Mouse (Mus musculus) forebrain, embryonic 11.5 days (tissue): ENCODE data around the gene Rxfp4. TPM values are rescaled to one million over a fixed set of nuclear protein-coding genes. Genes with fewer than 3 reads are reported as not detected.

ENCODE experiments used
- ATAC-seq: fragments of 200-750 bp; cut with Nextera tagmentation; replicated peaks from 2 replicates; pipeline ENCODE4 v1.8.0; 2017; ENCODE audit warnings: moderate TSS enrichment; ENCODE audit not compliant: low FRiP score
- DNase-seq: peaks from one replicate; pipeline ENCODE4 v3.0.0-alpha.2; 2017; ENCODE audit warnings: low spot score
- H3K27ac ChIP-seq: fragments of 300-500 bp; sonication (generic); 2 replicates; pipeline ENCODE4 v1.5.1; 2014; ENCODE audit warnings: low read depth, low read length
- H3K27me3 ChIP-seq: fragments of 300-500 bp; sonication (generic); 2 replicates; pipeline ENCODE4 v1.6.1; 2014; ENCODE audit warnings: mild to moderate bottlenecking, low read length, mixed read lengths; ENCODE audit not compliant: control insufficient read depth, insufficient read depth
- H3K36me3 ChIP-seq: fragments of 300-500 bp; sonication (generic); 2 replicates; pipeline ENCODE4 v1.6.1; 2014; ENCODE audit warnings: mild to moderate bottlenecking, low read length, moderate library complexity, mixed read lengths; ENCODE audit not compliant: control insufficient read depth, insufficient read depth
- H3K4me1 ChIP-seq: fragments of 300-500 bp; sonication (generic); replicated peaks from 2 replicates; pipeline ENCODE4 v1.6.1; 2014; ENCODE audit warnings: low read length, mixed read lengths; ENCODE audit not compliant: control insufficient read depth, insufficient read depth
- H3K4me2 ChIP-seq: fragments of 300-500 bp; sonication (generic); 2 replicates; pipeline ENCODE4 v1.6.1; 2014; ENCODE audit warnings: low read depth, mild to moderate bottlenecking, low read length, moderate library complexity, mixed read lengths; ENCODE audit not compliant: severe bottlenecking
- H3K4me3 ChIP-seq: fragments of 300-500 bp; sonication (generic); 2 replicates; pipeline ENCODE4 v1.5.1; 2014; ENCODE audit warnings: low read depth, low read length
- H3K9ac ChIP-seq: fragments of 300-500 bp; sonication (generic); 2 replicates; pipeline ENCODE4 v1.6.1; 2014; ENCODE audit warnings: low read length
- H3K9me3 ChIP-seq: fragments of 300-500 bp; sonication (generic); 2 replicates; pipeline ENCODE4 v1.6.1; 2016; ENCODE audit warnings: low read length, mixed read lengths; ENCODE audit not compliant: control insufficient read depth
- WGBS: fragments of 180-500 bp; shearing (Covaris S2); extraction: QIAGEN DNeasy Blood & Tissue Kit; methylation state at CpG from one replicate; pipeline ENCODE4 v1.1.7; 2014; 5-methylcytosine and 5-hydroxymethylcytosine counted together
- polyA plus RNA-seq: library from polyadenylated mRNA; unstranded; fragments of >200 nt; fragmentation: Nextera tagmentation; extraction: Ambion mirVana; gene quantifications from 2 replicates; pipeline ENCODE4 v1.2.1, GENCODE M21; 2014

The Rxfp4 gene
- polyA plus RNA-seq, 1 experiment from 2014 or later: not detected

GRCm38 (mm10) chr3:88655619-88656018 lies 2.7 kb upstream of the Rxfp4 start:
- Histone ChIP-seq H3K27me3 (no peaks in the 10 kb centered on the region), H3K9me3 (no peaks in the 10 kb centered on the region), H3K4me2 (no peak overlapping the region), H3K9ac (no peak overlapping the region), H3K4me1 (no peaks in the 10 kb centered on the region), H3K36me3 (no peaks in the 10 kb centered on the region), H3K27ac (no peak overlapping the region), H3K4me3 (no peak overlapping the region)
- ATAC-seq (no peak), DNase-seq (no peak)
- WGBS: 82% methylated on average over 8 of the region's 8 CpGs

- no peaks in the 10 kb centered on the region for H3K36me3 ChIP-seq
- H3K4me3 ChIP-seq: no peak overlapping the region
- no peaks in the 10 kb centered on the region for H3K4me1 ChIP-seq
- no peak overlapping the region for H3K9ac ChIP-seq
- no peaks in the 10 kb centered on the region for H3K9me3 ChIP-seq
- no peak for ATAC-seq
- no peaks in the 10 kb centered on the region for H3K27me3 ChIP-seq
- H3K4me2 ChIP-seq: no peak overlapping the region
- no peak overlapping the region for H3K27ac ChIP-seq
- no peak for DNase-seq
- WGBS: 87% methylated on average over 4 of the region's 4 CpGs
Observed at GRCm38 (mm10) chr3:88654621-88655020, 1.7 kb upstream of the Rxfp4 start.

GRCm38 (mm10) chr3:88653516-88654370 lies 801 bp upstream of the Rxfp4 start:
- no peaks in the 10 kb centered on the region for H3K9me3 ChIP-seq
- no peaks in the 10 kb centered on the region for H3K27me3 ChIP-seq
- no peak overlapping the region for H3K27ac ChIP-seq
- no peak overlapping the region for H3K4me3 ChIP-seq
- no peak overlapping the region for H3K9ac ChIP-seq
- 84% methylated on average over 6 of the region's 6 CpGs for WGBS
- ATAC-seq (no peak), DNase-seq (no peak)
- H3K4me1 ChIP-seq: no peaks in the 10 kb centered on the region
- H3K36me3 ChIP-seq: no peaks in the 10 kb centered on the region
- H3K4me2 ChIP-seq: no peak overlapping the region

- DNase-seq (no peak), ATAC-seq (no peak)
- 86% methylated on average over 18 of the region's 18 CpGs for WGBS
- Histone ChIP-seq H3K4me3 (no peak overlapping the region), H3K36me3 (peaks cover 3% of the 10 kb centered on the region), H3K4me2 (no peak overlapping the region), H3K9me3 (no peaks in the 10 kb centered on the region), H3K4me1 (no peaks in the 10 kb centered on the region), H3K27ac (no peak overlapping the region), H3K27me3 (no peaks in the 10 kb centered on the region), H3K9ac (no peak overlapping the region)
Observed at GRCm38 (mm10) chr3:88651669-88652618, 998 bp downstream of the Rxfp4 start.

GRCm38 (mm10) chr3:88650713-88651504 lies 2.0 kb downstream of the Rxfp4 start:
- WGBS: 85% methylated on average over 13 of the region's 13 CpGs
- Histone ChIP-seq H3K9me3 (no peaks in the 10 kb centered on the region), H3K27ac (no peak overlapping the region)

GRCm38 (mm10) chr3:88649967-88650366 lies 3.0 kb downstream of the Rxfp4 start:
- peaks cover 14% of the 10 kb centered on the region for H3K36me3 ChIP-seq
- H3K4me3 ChIP-seq: no peak overlapping the region
- no peaks in the 10 kb centered on the region for H3K4me1 ChIP-seq
- no peaks in the 10 kb centered on the region for H3K9me3 ChIP-seq
- no peak for DNase-seq
- H3K27ac ChIP-seq: no peak overlapping the region
- no peak for ATAC-seq
- WGBS: 95% methylated on average over 13 of the region's 13 CpGs
- no peak overlapping the region for H3K9ac ChIP-seq
- no peak overlapping the region for H3K4me2 ChIP-seq
- H3K27me3 ChIP-seq: no peaks in the 10 kb centered on the region

More at GRCm38 (mm10) chr3:88650713-88651504, 2.0 kb downstream of the Rxfp4 start:
- Histone ChIP-seq H3K27me3 (no peaks in the 10 kb centered on the region), H3K4me2 (no peak overlapping the region), H3K9ac (no peak overlapping the region), H3K4me1 (no peaks in the 10 kb centered on the region), H3K4me3 (no peak overlapping the region), H3K36me3 (peaks cover 10% of the 10 kb centered on the region)
- ATAC-seq: no peak
- DNase-seq: no peak

- no peaks in the 10 kb centered on the region for H3K9me3 ChIP-seq
- no peak overlapping the region for H3K4me3 ChIP-seq
- 86% methylated on average over 10 of the region's 10 CpGs for WGBS
- no peak overlapping the region for H3K4me2 ChIP-seq
- peaks cover 14% of the 10 kb centered on the region for H3K36me3 ChIP-seq
- no peak for ATAC-seq
- no peak overlapping the region for H3K9ac ChIP-seq
- no peaks in the 10 kb centered on the region for H3K4me1 ChIP-seq
- no peak for DNase-seq
- H3K27me3 ChIP-seq: no peaks in the 10 kb centered on the region
- no peak overlapping the region for H3K27ac ChIP-seq
Observed at GRCm38 (mm10) chr3:88649186-88649585, 3.8 kb downstream of the Rxfp4 start.
